Mouse (Mus musculus) left cerebral cortex, adult 11 months (tissue): ENCODE measurements around the gene Shank1.

Experiments used
- DNase-seq: peaks from one replicate; pipeline ENCODE4 v3.0.0; 2022; ENCODE audit warnings: low spot score

Gene Shank1

GRCm38 (mm10) chr7:44373889-44374652 is 64.0 kb downstream of the Shank1 start:
- DNase-seq, result peak; percentile 95

DNA sequence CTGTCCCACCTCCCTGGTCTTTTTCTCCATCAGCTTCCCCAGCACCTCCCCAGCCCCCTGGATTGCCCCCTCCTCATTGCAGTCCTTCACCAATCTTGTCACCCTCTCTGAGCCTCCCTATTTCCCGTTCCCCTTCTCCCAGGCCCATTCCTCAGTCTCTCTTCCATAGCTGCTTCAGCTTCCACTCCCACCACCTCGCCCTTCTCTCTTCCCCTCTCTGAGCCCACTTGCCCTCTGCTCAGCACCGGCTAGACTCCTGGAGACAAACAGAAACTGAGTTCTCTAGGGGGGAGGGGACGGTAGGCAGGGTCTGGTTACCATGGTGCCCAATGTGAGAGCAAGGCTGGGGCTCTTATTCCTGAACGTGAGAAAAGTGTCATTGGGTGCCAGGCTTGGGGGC is 64.7 kb downstream of the Shank1 start:
- no peak for DNase-seq

DNA sequence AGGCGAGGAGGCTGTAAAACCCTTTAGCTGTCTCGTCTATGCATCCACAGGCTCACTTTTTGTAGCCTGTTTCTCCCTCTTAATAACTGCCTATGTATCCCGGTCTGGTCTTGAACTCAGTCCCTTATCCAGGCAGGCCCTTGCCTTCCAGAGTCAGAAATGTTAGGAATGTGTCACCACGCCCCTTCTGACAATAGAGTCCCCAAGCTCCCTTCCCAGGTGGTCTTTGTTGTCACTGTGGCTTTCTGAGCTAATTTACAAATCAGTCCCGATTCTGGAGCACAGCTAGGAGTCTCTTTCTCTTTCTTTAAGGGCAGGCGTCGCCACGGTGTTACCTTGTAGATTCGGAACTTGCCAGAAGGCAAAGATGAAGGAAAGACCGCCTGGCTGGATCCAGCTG is 65.2 kb downstream of the Shank1 start:
- DNase-seq, result no peak

GRCm38 (mm10) chr7:44375793-44376192 is 65.7 kb downstream of the Shank1 start:
- no peak for DNase-seq

- DNase-seq, result no peak
These were observed 68.2 kb downstream of the Shank1 start for GRCm38 (mm10) chr7:44378290-44378689.

DNA sequence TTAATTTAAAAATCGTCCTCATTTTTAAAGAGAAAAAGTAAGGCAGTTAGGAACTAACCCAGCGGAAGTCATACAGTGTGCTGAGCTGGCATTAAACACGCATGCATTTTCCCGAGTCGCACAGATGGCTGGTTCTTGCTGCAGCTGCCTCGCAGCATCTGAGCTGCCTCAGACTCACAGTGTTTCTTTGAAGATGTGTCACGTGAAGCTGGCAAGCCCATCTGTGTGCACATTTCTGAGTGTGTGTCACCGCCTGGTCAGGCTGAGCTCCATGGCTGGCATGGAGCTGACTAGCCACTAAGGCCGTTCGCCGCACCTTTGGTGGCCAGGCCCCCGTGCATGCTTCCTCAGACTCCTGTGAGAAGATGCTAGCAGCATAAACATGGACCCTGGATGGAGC is 72.5 kb downstream of the Shank1 start:
- no peak for DNase-seq

DNA sequence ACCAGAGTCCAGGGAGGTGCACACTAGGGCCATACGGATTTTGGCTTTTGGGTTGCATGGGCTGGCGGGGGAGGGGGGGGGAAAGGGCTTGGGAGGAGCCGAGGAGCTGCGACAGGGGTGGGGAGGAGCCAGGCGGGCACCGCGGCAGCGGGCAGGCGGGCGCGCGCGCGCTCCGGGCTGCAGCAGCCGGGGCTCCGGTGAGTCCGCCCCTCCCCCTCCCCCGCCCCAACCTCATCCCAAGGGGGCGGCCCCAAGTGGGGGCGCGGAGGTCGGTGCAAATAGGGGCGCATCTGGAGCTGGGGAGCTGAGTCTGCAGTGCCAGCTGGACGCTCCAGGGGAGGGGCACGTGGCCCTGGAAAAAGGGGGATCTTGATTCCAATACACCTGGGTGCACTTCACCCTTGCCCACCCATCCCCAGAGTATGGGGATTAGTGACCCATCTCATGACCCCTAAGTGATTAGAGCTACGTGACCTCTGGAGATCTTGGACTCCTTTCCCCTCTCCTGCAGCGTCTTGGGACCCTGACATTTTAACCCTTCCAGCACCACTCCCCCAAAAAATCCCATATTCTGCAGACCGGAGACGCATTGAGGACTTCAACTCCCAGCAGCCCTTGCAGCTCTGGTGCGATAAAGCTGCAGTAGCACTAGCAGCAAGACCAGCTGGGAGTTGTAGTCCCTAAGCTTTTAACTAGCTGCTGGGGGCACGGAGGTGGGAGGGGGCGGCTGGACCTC is 74.1 kb downstream of the Shank1 start, which contains the start of gene Syt3:
Gene Syt3 (plus strand): TSS at position 123 of the 736 bp plus-strand sequence.
- DNase-seq, result peak; percentile 69

GRCm38 (mm10) chr7:44384716-44385059 is 74.6 kb downstream of the Shank1 start:
- DNase-seq, result no peak

- DNase-seq, result no peak
These were observed 75.7 kb downstream of the Shank1 start, which contains the start of gene 1700008O03Rik for GRCm38 (mm10) chr7:44385720-44386119. Gene 1700008O03Rik (minus strand): TSS chr7:44385820.

- DNase-seq, result no peak
These were observed 81.8 kb downstream of the Shank1 start for GRCm38 (mm10) chr7:44391831-44392230.

DNA sequence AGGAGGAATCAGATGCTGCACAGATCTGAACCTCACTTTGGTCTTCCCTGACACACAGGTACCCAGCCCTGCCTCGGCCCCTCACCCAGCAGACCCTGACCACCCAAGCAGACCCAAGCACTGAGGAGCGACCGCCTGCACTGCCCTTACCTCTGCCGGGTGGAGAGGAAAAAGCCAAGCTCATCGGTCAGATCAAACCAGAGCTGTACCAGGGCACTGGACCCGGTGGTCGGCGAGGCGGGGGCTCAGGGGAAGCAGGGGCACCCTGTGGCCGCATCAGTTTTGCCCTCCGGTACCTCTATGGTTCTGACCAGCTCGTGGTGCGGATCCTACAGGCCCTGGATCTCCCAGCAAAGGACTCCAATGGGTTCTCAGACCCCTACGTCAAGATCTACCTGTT is 82.3 kb downstream of the Shank1 start:
- DNase-seq, result no peak

- no peak for DNase-seq
These were observed 83.2 kb downstream of the Shank1 start for GRCm38 (mm10) chr7:44393284-44393683.

DNA sequence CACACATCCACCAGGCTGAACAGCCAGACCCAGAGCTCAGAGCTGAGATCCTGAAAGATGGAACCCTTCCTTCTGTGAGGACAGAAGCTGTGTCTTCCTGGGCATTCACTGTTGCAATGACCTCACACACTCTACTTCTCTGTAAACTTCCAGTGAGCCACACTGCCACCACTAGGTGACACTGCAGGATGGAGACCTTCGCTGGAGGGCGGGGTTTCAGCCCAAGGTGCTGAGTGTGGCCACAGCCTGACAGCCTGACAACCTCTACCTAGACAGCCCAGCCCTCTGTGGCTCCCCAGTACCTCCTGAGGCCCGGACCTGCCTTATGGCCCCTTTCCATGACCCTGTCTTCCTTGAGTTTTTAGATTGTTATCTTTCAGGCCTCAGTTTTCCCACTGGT is 88.5 kb downstream of the Shank1 start:
- no peak for DNase-seq

DNA sequence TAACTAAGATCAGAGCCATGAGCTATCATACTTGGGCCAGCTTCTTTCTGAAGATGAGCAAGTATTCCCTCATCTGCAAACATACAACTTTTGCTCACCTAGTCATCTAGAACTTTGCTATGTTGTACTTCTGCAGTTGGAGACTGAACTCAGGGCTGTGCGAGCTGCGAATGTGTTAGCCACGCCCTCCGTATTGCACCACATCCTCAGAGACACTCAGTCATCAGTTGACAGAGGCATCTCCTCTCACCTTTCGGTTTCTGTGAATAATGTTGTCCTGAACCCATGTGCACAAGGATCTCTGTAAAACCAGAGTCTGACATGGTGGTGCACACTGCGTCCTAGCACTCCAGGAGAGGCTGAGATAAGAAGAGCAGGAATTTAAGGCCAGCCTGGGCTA is 91.6 kb downstream of the Shank1 start:
- DNase-seq, result no peak

DNA sequence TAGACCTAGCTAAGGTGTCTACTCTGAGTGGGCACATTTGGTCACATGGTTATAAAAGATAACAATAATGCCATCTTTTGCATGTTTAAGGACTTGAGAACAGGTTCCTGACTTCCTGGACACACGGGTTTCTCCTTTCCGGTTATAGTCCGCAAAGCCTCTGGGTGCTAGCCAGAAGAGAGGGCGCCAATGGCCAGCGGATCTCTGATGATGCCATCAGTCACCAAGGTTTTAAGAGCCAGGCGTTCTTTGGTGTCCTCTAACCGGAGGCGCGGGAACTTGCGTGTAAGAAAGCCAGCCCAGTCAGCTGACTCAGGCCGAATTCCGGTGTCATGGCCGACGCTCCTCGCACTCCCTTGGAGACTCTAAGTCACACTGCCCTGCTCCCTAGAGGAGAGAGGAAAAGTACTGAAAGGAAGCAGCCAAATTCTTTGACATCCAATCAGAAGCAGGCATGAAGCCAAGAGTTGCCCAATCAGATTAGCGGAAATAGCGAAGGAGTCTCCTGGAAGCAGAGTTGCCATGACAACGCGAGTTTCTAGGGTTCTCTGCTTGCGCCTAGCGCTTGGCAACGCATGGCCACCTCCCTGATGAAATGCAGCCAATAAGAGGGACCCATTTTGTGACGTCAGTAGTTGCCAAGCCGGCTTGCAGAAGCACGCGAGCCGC is 95.4 kb downstream of the Shank1 start:
- DNase-seq, result peak; percentile 97

DNA sequence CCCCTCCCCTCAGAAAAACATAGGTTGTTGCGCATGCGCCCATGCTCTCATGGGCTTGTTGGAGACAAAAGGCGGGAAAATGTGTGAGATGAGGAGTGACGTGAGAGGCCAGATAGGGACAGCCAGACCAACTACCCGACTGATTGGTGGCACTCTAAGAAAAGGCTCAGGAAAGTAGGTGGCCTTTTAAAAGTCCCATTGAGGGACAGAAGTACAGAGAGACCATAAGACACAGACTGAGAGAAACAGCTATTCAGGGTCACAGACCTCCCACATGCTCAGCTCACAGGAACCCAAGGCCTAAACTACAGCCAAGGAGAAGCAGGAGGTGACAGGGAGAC is 95.9 kb downstream of the Shank1 start:
- no peak for DNase-seq
